Mouse (Mus musculus) kidney, adult 11 months (tissue): ENCODE results near the gene Eif3i.

ENCODE experiments used
- DNase-seq: peaks from one replicate; pipeline ENCODE4 v3.0.0; 2022

Gene Eif3i

GRCm38 (mm10) chr4:129600233-129601158 lies at the start of gene Eif3i, which contains the start of gene Tmem234:
TSS of gene Eif3i (minus strand) at chr4:129600648.
TSS of gene Tmem234 (plus strand) at chr4:129600668.
- DNase-seq, result peak; percentile 79

- no peak for DNase-seq
Measured at GRCm38 (mm10) chr4:129648656-129649055, 48.2 kb upstream of the Eif3i start.

- no peak for DNase-seq
Measured at GRCm38 (mm10) chr4:129645204-129645603, 44.8 kb upstream of the Eif3i start.

- DNase-seq, result peak; percentile 31
Measured at GRCm38 (mm10) chr4:129641756-129642155, 41.3 kb upstream of the Eif3i start.

GRCm38 (mm10) chr4:129640638-129641467 lies 40.4 kb upstream of the Eif3i start, which contains the start of gene Txlna:
TSS of gene Txlna (minus strand) at chr4:129641065.
- DNase-seq, result peak; percentile 98

- DNase-seq, result peak; percentile 41
Measured at GRCm38 (mm10) chr4:129640101-129640637, 39.7 kb upstream of the Eif3i start.

GRCm38 (mm10) chr4:129639221-129639620 lies 38.8 kb upstream of the Eif3i start:
- no peak for DNase-seq

- DNase-seq, result no peak
Measured at GRCm38 (mm10) chr4:129633852-129634251, 33.4 kb upstream of the Eif3i start.

GRCm38 (mm10) chr4:129631867-129632266 lies 31.4 kb upstream of the Eif3i start:
- DNase-seq, result no peak

GRCm38 (mm10) chr4:129630944-129631343 lies 30.5 kb upstream of the Eif3i start:
- DNase-seq, result no peak

GRCm38 (mm10) chr4:129626035-129626434 lies 25.6 kb upstream of the Eif3i start:
- DNase-seq, result no peak

- no peak for DNase-seq
Measured at GRCm38 (mm10) chr4:129625496-129625895, 25.0 kb upstream of the Eif3i start.

GRCm38 (mm10) chr4:129625029-129625370 lies 24.6 kb upstream of the Eif3i start:
- no peak for DNase-seq

GRCm38 (mm10) chr4:129624281-129625028 lies 24.0 kb upstream of the Eif3i start:
- DNase-seq, result peak; percentile 88

- DNase-seq, result peak; percentile 53
Measured at GRCm38 (mm10) chr4:129623681-129624091, 23.2 kb upstream of the Eif3i start, which contains the start of gene Ccdc28b. TSS of gene Ccdc28b (minus strand) at chr4:129623947.

GRCm38 (mm10) chr4:129622803-129623535 lies 22.5 kb upstream of the Eif3i start:
- no peak for DNase-seq

- no peak for DNase-seq
Measured at GRCm38 (mm10) chr4:129622120-129622802, 21.8 kb upstream of the Eif3i start.

- DNase-seq, result peak; percentile 65
Measured at GRCm38 (mm10) chr4:129621283-129621841, 20.9 kb upstream of the Eif3i start.

- DNase-seq, result no peak
Measured at GRCm38 (mm10) chr4:129620419-129621282, 20.2 kb upstream of the Eif3i start.
